Mouse (Mus musculus) heart, postnatal 14 days (tissue): ENCODE results near the gene Pbx4. TPM values are rescaled to one million over a fixed set of nuclear protein-coding genes. Genes with fewer than 3 reads are reported as not detected.
A peak's percentile ranks its signal among the peaks of the same experiment; 100 is the strongest.

ENCODE experiments used
- DNase-seq, 2 experiments: peaks; one replicate each; pipeline ENCODE4 v3.0.0; 2021 to 2022
- intact Hi-C: fragments of 180-260 bp; cut with DNase I; formaldehyde crosslinking; loops from one replicate; pipeline ENCODE4 v1.15.1; 2025
- total RNA-seq, 2 experiments: library from RNA; stranded (reverse); gene quantifications; 2 replicates each; pipeline ENCODE4 v1.2.3; 2021

The Pbx4 gene
- total RNA-seq, 2 experiments from 2014 or later = 0.41 TPM; not detected in 1

DNA sequence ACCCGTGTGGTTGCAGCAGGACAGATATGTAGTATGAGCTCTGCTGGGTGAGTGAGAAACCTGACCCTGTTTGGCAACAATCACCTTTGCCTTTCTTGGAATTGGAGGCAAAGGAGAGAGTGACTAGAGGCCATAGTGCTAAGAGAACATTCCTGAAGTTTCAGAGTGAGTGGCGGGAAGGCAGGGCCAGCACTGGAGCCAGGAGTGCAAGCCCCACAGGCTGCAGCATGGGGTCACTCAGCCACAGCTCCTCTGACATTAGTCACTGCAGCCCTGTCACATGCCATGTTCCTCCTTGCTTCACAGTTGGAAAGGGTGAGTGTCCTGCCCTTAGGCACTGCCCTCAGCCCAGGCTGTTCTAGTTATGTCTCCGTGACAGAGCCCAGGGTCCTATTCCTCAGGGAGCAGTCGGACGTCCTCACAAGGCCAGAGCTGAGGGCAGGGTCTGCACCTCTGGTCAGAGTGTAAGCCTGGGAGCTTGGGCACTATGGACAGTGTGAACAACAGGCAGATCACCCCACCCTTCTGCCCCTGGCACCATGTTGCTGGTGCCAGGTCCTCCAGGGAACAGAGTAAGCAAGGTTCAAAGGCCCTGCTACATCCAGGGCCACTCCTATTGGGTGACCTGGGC lies 35.5 kb downstream of the Pbx4 start:
- DNase-seq = no peak
- intact Hi-C loops = no loop called here

DNA sequence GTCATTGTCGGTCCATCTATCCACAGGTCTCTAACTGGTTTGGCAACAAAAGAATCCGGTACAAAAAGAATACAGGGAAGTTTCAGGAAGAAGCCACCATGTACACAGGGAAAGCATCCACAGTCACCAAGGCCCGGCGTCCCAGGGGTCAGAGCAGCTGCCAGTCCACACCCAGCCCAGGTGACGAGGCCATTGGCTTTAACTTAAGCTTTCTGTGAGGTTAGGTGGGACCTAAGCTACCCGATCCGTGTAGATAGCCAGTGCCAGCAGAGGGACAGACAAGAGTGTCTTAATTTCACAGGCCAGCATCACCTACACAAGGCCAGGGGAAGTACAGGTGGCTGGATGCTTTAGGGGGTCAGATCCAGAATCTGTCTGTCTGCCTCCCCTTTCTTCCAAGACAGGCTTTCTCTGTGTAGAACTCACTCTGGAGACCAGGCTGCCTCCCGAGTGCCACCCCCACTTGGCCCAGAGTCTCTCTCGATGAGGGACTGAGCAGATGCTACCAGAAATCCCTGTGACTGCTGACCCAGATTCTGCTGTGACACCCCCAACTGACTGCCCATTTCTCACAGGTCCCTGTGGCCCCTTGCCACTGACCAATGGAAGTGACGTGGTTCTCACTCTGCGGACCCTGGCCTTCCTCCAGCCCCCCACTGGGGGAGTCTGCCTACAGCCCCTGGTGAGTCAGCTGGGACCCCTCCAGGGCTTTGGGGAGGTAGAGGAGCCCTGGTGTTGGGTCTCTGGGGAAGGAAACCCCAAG lies 37.9 kb downstream of the Pbx4 start:
- intact Hi-C loops = loop anchor here (5.0 kb wide), 1 partner anchor 47 kb away; no protein-coding TSS in a partner anchor

DNA sequence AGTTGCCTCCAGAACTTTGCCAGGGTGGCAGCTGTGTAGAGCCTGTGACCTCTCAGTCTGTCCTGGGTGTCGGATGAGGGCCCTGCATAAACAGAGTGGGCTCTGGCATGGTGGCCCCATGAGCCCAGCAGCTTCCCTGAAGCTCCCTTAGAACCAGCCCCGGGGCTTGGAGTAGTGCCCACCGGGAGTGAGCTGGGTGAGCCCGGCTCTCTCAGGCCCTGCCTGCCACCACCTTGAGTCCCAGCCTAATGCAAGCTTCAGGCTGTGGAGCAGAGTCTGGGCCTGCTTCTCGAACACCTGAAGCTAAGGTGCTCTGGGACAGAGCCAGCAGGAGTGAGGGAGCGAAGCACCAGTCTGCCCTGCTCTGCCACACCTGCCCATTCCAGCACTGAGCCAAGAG lies 38.6 kb downstream of the Pbx4 start:
- intact Hi-C loops = loop anchor here (5.0 kb wide), 1 partner anchor 46 kb away; no protein-coding TSS in a partner anchor
- no peak for DNase-seq

More for the DNA sequence above, 37.9 kb downstream of the Pbx4 start:
- no peak for DNase-seq

DNA sequence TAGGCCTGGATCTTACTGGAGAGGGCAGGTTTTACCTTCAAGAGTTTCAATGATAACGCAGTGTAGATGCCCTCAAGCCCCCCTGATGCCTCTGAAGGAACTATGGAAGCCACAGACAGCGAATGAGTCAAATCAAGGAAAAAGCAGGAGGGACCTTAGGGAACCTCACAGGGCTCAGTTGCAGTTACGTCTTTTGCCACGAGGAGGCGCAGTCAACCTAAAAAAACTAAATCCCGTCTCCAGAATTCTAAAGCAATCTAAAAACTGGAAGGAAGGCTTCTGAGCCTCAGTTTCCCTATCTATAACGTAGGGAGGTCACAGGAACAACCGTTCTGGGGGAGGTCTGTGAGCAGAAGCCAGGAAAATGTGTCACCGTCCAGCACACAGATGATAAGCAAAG lies 41.9 kb downstream of the Pbx4 start:
- intact Hi-C loops = loop anchor here (2.0 to 5.0 kb wide), 2 partner anchors 15 to 43 kb away; no protein-coding TSS in a partner anchor
- DNase-seq = peak; percentile 63 to 78

DNA sequence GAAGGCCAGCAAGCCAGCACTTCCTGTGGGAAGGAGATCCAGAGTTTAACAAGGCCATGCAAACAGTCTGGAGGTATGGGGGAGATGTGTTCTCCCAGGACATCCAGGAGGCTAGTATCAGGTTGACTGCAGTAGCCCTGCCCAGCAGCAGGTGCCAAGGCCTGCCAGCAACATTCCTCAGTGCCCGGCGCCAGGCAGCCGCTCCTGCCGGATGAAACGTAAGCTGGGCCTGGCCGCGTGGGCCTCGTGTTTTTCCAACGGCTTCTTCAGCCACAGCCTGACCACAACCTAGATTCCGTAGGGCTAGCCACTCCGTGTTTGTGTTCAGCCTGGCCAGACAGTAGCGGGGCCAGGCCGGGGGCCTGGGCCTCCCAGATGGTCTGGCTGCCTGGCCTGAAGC lies 42.4 kb downstream of the Pbx4 start:
- intact Hi-C loops = loop anchor here (2.0 to 5.0 kb wide), 2 partner anchors 14 to 43 kb away; no protein-coding TSS in a partner anchor
- DNase-seq = no peak

DNA sequence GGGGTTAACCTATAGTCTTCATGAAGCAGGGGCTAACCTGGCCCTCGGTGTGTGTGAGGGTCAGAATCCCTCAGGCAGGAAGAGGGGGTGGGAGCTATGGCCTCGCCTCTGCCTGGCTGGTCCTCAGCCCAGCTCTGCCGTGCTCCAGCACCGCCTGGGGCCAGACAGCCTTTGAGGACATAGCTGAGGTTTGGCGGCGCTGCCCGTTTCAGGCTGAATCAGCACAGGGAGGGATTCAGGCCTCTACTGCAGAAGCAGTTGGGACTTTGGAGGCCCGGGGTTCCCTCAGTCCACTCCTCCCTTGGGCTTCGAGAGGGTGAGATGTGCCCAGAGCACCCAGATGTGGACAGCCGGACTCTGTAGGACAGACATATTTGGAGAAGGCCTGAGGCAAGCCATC lies 43.8 kb downstream of the Pbx4 start:
- intact Hi-C loops = no loop called here
- DNase-seq = no peak

DNA sequence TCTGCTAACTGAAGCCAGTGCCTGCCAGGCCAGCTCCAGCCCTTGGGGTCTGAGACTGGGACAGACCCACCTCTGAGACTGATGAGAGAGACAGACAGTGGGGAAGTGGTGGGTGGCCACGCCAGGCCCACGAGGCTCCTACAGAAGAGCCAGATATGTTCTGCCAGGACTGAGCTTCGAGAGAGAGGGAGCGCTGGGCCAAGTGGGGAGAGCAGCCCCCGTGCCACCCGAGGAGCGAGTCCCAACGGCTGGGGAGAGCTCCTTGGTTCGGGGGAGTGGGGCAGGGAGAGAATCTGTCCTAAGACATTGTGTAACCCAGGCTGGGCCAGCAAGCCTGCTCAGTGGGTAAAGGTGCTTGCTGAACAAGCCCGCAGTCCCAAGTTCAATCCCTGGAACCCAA lies 44.7 kb downstream of the Pbx4 start:
- DNase-seq = no peak
- intact Hi-C loops = no loop called here

DNA sequence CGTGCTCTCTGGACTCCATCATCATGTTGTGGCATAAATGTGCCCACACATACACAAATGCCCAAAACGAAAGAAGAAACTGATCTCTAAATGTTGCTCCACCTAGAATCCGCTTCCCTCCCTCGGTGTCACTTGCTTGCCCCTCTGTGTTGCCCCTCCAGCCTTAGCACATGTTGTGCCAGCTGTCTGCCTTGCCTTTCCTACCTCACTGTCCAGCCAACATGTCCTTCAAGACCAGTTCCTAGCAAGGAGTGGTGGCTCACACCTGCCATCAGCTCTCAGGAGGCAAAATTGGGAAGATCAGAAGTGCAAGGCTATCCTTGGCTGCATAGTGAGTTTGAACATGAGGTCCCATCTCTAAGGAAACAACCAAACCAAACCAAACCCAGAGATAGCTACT lies 45.1 kb downstream of the Pbx4 start:
- intact Hi-C loops = no loop called here
- no peak for DNase-seq

DNA sequence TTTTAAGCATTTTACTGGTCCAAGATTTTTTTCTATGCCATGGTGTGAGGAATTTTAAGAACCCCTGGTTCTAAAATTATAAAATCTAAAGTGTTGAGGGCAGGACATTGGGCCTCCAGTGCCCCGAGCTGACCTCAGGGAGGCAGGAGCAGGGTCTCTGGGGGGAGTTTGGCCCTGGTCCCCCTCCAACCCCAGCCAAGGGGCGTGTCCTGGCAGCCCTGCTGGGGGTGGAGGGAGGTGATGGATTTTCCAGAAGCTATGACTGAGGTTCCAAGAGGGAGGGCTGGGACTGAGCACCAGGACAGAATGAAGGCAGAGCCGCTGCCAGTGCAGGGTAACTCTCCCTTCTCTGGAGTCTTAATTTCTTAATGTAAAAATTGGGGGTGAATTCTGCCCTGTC lies 45.7 kb downstream of the Pbx4 start:
- intact Hi-C loops = no loop called here
- no peak for DNase-seq

DNA sequence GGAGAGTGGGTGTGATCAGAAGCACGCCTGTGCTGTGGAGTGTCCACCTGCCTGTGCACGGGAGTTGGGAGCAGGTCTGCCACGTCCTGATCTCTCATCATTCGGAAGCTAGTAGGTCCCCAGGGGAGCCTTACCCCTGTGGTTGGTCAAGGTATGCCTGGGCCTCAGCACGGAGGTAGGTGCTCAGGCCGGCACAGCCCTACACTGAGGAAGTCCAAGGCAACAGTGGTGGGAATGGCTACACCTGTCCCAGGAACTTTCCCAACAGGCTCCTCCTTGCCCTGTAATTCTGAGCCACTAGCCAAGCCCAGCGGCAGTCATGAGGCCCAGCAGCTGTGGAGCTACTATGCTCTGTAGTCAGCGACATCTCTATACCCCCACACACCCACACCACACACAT lies 47.4 kb downstream of the Pbx4 start:
- DNase-seq = no peak
- intact Hi-C loops = no loop called here

DNA sequence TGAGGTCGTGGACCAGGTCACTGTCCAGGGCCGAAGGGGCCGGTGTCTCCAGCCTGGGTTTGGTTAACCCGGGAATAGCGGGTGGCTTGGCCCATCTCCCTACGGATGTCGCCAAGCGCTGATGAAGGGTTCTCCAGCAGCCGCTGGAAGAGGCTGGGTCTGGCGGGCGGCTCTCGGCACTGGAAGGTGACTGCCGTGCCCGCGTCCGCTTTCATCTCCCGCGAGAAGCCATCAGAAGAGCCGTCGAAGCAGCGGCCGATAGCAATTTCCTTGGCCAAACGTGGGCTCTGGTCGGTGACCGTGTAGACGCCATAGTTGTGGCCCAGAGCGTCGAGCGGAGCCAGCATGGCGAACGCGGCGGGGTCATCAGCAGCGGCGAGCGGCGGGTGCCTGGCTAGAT lies 48.5 kb downstream of the Pbx4 start:
- no peak for DNase-seq
- intact Hi-C loops = no loop called here

DNA sequence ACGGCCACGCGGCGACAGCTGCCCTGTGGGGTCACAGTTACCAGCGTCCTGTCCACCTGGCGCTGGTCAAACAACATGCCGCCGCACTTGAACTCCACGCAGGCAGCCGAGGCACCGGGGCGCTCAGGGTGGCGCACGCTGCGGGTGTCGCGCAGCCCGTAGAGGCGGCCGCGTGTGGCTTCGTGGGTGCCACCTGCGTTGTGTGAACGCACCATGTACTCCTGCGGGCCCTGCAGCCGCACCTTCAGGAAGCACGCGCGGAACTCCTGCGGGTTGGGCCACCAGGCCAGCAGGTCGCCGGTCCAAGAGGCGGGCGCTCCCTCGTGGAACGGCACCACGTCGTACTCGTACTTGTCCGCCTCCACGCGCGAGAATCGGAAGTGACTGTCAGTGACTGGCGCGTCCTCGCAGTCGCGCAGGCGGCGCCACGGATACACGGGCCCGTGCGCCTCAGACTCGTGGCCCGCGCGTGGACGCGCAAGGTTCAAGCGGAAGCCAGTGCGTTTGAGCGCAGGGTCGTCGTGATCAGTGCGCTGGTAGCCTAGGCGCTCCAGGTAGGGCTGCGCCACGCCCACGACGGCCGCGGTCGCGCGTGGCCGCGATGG lies 49.1 kb downstream of the Pbx4 start:
- intact Hi-C loops = no loop called here
- DNase-seq = no peak

DNA sequence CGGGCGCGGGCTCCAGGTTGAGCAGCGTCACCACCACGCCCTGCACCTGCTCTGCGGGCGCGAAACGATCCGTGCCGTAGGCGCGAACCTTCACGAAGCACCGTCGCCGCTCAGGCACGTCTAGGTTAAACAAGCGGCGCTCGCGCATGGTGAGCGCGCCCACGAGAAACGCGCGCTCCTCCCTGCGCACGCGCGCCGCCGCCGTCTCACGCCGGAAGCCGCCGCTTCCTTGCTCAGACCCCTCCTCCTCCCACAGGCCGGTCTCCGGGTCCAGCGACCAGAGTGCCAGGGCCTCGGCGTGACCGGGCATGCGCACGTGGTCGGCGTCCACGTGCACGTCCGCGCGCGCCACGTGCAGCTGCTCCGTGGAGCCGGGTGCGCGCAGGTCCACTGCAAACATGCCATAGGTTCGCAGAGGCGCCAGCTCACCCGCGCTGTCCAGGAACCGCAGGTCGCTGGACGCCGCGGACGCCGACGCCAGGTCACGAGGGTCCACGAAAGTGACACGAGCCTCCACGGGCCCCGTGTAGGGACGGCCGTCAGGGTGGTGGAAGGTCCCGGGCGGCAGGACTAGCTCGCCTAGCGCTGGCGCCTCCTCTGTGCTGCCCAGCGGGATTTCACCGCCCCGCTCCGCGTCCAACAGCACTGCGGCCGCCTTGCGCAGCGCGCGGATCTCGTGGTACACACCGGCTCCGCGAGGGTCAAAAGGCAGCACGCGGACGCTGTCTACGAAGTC lies 49.9 kb downstream of the Pbx4 start:
- intact Hi-C loops = no loop called here
- peak; percentile 72 to 74 for DNase-seq

DNA sequence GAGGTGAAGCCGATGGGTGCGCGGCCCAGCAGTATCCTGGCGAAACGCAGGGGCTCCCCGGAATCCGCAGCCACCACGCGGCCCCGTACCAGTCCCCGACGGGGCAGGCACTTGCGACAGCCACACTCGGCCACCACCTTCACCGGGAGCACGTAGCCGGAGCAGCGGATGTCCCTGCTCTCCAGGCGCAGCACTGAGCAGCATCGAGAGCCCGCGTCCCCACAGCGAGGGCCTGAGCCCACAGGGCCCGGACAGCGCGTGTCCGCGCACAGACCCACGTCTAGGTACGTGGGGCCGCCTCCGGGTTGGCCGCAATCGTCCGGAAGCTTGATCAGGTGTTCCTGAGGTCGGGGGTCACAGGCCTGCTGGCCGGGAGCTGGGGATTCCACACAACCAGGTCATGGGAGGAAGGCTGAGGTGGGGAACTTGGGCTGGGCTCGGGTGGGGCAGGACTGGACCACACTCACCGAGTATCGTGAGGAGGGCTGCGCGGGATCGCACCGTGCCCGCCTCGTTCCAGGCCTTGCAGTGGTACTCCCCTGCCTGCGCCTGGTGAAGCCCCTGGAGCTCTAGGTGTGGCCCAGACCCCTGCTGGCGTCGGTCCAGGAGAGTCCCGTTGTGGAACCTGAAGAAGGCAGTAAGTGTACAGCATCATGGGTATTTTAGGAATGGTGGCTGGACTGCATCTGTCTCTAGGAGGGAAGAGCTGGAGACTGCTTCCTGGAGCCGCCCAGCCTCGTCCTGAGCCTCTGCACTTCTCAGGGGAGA lies 50.7 kb downstream of the Pbx4 start:
- no peak for DNase-seq
- intact Hi-C loops = no loop called here

DNA sequence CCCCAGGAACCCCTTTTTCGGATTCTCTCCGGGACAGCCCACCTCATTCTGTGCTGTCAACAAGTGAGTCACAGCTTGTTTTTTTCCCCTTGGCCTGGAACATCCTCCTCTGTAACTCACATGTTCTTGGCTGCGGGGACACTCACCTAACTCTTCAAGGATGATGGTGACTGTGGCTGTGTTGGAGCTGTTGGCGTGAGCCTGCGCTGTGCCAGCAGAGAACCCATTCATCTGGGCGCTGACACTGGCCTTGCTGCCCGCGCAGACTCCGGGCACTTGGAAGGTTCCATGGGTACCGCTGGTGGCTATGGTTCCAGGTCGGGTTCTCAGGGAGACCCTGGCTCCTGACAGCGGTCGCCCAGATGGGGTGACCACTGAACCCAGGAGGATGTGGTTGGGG lies 51.9 kb downstream of the Pbx4 start:
- intact Hi-C loops = no loop called here
- DNase-seq = no peak

DNA sequence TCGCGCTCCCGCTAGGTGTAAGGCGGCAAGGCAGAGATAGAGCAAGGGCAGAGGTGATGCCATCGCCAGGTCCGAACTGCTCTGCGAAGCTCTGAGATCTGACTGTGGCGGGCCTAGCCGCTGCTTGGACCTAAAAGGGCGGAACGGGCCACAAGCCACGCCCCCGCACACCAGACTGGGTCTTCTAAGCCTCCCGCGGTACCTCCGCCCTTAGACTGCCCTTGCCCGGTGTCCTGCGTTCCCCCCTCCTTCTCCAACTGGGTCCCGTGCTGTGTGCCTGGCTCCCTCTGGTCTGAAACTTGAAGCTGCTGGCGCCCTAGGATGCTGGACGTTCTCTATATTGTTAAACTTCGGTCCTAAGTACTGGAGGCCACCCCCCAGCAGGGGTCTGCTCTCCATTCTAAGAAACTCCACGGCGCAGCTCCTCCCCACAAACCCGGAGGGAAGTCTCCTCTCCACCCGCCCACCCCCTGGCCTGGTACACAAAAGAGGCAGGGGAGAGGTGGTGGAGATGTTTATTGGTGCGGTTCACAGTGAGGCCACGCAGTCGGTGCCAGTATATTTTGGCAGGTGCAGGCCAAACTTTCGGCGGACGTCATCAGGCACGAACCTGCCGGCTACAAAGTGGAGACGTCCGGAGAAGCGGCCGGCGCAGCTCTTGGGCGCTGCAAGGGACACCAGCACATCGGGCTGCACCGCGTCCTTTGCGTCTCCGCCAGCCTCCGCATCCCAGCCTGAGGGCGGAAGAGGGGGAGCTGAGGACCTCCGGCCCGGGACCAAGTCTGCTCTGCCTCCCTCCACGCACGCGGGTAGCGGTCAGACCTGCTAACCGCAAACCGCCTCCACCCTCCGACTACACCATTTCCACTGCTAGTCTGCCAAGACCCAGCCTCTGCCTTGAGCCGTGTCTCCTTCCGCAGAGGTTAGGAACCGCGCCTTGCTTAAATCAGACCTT lies 55.3 kb downstream of the Pbx4 start, which contains the start of gene Cilp2:
TSS of gene Cilp2 (minus strand) at position 399 of the 955 bp plus-strand sequence.
- intact Hi-C loops = loop anchor here (2.0 kb wide), 1 partner anchor 13 kb away; no protein-coding TSS in a partner anchor
- DNase-seq = peak; percentile 45

DNA sequence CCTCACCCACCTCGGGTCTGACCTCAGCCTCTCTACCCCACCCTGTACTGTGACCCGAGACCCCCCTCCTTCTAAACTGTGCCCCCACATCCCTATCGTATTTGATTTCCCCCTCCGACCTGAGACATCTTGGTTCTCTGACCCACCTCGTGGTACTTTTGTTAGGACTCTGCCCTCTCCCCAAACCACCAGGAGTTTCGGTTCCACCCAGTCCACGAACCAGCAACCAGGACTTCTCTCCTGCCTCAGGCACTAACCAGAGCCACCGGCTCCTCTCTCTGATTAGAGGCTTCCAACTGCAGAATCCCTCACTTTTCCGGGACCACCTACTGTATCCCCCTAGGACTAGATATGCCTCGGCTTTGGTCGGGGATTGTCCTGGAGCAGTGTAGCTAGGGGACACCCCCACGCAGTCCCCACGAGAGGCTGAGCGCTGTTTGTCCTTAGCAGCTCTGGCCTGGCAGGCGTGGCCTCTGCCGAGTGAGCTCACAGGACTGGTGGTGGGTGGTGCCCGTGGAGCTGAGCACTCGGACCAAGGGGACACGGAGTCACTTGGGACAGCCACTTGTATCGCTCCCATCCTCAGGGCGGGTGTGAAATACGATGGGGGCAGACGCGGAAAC lies 56.1 kb downstream of the Pbx4 start:
- intact Hi-C loops = loop anchor here (2.0 kb wide), 1 partner anchor 14 kb away; no protein-coding TSS in a partner anchor
- DNase-seq = peak in 1 of 2 experiments; percentile 39

DNA sequence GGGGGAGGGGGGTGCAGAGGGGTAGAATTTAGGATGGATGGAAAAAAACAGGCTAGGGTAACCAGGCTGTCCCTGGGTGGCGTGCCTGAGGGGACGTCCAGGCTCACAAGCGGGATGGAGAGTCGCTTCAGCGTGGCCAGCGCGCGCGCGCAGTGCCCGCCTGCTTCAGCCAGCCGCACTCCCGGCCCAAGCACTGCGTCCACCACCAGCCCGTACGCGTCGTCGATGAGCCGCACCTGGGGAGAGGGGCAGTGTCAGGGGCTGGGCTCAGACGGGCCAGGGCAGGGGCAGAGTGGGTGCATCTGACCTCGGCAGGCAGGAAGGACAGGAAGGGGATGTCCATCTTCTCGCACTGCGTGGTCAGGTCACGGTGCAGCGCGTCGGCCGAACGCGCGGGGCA lies 56.6 kb downstream of the Pbx4 start:
- intact Hi-C loops = loop anchor here (2.0 kb wide), 1 partner anchor 14 kb away; no protein-coding TSS in a partner anchor
- DNase-seq = no peak
